Mouse (Mus musculus) neural tube, embryonic 11.5 days (tissue): Measurements from ENCODE around the gene Gm20503. TPM values are rescaled to one million over a fixed set of nuclear protein-coding genes. Genes with fewer than 3 reads are reported as not detected.

Source experiments
- polyA plus RNA-seq: library from polyadenylated mRNA; unstranded; fragments of >200 nt; fragmentation: Nextera tagmentation; extraction: Ambion mirVana; gene quantifications from 2 replicates; pipeline ENCODE4 v1.2.1, GENCODE M21; 2014

Gm20503 gene
- polyA plus RNA-seq, 1 experiment from 2014 or later: 8.3 TPM

Other genes with a start within 250 kb of the Gm20503 start
- gene Olfr267, start 215.5 kb upstream of the Gm20503 start, polyA plus RNA-seq: not detected in 2 replicates
- gene Ecpas, start 90.5 kb upstream of the Gm20503 start, polyA plus RNA-seq: 36.9 and 47.7 TPM in 2 replicates
- 1.3 and 1.5 TPM in 2 replicates for gene Zkscan16, start 59.6 kb upstream of the Gm20503 start, polyA plus RNA-seq
- gene Ptgr1, start 16.1 kb upstream of the Gm20503 start, polyA plus RNA-seq: 14.7 and 16.1 TPM in 2 replicates
- gene Dnajc25, start 8.1 kb upstream of the Gm20503 start, polyA plus RNA-seq: 7.8 and 7.9 TPM in 2 replicates
- 89.6 and 89.7 TPM in 2 replicates for gene Gng10, start 31.9 kb downstream of the Gm20503 start, polyA plus RNA-seq
- gene AI481877, start 135.8 kb downstream of the Gm20503 start, polyA plus RNA-seq: not detected in 2 replicates
- 12.1 and 12.4 TPM in 2 replicates for gene Ugcg, start 186.0 kb downstream of the Gm20503 start, polyA plus RNA-seq